Mouse (Mus musculus) T-cell, adult 66 days (primary cell): ENCODE results near the gene Rnf2. TPM values are rescaled to one million over a fixed set of nuclear protein-coding genes. Genes with fewer than 3 reads are reported as not detected.

ENCODE experiments used
- total RNA-seq, 2 experiments: library from RNA; stranded (reverse); gene quantifications; 3 replicates in 1 of 2; 4 replicates in 1 of 2; pipeline ENCODE4 v1.2.4; 2023

The Rnf2 gene
- 10 to 100 TPM; 44.9 to 47.5 TPM for total RNA-seq

DNA sequence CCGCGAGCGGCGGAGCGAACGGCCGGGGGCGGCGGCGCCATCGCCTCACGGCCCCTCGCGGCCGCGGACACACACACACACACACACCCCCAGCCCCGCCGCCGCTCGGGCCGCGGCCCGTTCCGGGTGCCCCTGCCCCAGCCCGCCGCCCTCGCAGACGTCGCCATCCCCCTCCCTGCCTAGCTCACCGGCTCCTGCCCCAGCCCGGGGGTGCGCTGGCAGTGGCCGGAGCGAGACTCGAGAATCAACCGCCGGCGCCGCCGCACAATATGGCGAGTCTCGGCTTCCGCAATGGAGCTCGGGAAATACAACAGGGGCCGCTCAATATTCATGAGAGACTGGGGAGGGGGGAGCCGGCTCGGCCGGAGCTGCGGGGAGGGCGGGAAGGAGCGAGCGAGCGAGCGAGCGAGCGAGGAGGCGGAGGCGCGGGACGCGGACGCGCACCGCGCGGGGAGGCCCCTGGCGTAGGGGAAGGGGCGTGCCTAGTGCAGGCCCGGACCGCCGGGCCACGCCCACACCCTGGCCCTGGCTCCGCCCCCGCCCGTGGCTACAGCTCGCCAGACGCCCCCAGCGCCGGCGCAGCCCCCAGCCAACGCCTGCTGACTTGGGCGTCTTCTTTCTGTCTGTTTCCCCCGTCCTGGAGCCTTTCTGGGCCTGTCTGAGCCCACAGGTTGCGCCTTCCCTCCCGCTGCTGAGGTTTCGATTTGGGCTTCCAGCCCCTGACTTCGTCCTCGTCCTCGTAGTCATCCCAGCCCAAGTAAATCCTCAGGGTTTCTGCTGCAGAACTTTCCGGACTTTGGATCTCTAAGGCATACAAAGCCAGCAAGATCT, at the start of gene Rnf2:
Rnf2 (minus strand) TSS at position 425 of the 831 bp plus-strand sequence.

DNA sequence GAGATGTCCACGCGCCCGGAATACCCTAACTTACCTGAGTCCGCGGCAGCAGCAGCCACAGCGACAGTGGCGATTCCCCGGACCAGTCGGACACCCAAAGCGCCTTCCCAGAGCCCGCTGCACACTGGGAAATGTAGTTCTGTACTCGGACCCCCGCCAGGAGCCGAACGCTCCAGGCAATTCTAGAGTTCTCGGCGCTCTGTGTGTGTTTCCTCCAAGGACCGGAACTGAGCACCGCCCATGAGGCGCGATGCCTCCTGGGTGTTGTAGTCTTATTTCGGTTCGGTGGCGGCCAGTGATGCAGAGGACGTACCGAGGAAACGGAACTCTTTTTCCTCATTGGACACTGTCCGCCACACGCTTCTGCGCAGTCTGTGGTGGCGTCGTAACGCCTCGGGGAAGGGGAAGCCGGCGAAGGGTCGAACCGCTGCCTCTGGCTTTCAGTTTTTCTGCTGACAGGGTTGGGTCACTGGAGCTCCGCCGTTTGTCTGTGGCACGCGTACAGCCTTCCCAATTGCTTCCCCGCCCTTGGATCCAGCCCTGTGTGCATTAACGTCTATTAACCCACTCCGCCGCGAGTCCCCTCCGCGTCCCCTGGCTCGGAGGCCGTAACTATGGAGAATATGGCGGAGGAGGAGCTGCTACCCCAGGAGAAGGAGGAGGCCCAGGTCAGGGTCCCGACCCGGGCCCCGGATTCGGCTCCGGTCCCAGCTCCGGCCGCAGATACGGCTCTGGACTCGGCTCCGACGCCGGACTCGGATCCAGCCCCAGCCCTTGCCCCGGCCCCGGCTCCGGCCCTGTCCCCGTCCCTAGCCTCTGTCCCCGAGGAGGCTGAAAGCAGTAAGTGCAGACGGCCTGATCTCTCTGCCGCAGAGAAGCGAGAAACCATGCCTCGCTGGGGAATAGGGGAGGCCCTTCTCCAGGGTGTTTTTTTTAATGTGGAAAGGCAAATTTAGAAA, 72.2 kb downstream of the Rnf2 start, which contains the start of the genes Swt1 and Trmt1l:
Swt1 (minus strand) TSS at position 193 of the 959 bp plus-strand sequence.
Trmt1l (plus strand) TSS at position 280 of the 959 bp plus-strand sequence.

Other genes with a start within 250 kb of the Rnf2 start
- 100 to 1,000 TPM; 203 to 204 TPM for gene Ivns1abp, start 156.5 kb downstream of the Rnf2 start, total RNA-seq
- gene Swt1, start 72.5 kb downstream of the Rnf2 start, total RNA-seq = 10 to 100 TPM; 42.7 to 49.1 TPM
- 10 to 100 TPM; 32.3 to 40.0 TPM for gene Trmt1l, start 72.4 kb downstream of the Rnf2 start, total RNA-seq
- 10 to 100 TPM; 19.8 to 20.9 TPM for gene Fam129a, start 70.2 kb upstream of the Rnf2 start, total RNA-seq